Mouse (Mus musculus) G1E-ER4 (cell line): Measurements from ENCODE around the gene Pkd1l3. TPM values are rescaled to one million over a fixed set of nuclear protein-coding genes. Genes with fewer than 3 reads are reported as not detected.

Experiments used
- GATA1 ChIP-seq: IDR thresholded peaks from one replicate; pipeline ENCODE4 v1.8.0; 2012; ENCODE audit warnings: low read length, inconsistent platforms
- polyA plus RNA-seq: library from polyadenylated mRNA; stranded (reverse); fragments of >175 nt; gene quantifications from 2 replicates; pipeline ENCODE4 v1.2.3, GENCODE M21; 2012

The Pkd1l3 gene
- polyA plus RNA-seq, 1 experiment: 1.4 TPM

DNA sequence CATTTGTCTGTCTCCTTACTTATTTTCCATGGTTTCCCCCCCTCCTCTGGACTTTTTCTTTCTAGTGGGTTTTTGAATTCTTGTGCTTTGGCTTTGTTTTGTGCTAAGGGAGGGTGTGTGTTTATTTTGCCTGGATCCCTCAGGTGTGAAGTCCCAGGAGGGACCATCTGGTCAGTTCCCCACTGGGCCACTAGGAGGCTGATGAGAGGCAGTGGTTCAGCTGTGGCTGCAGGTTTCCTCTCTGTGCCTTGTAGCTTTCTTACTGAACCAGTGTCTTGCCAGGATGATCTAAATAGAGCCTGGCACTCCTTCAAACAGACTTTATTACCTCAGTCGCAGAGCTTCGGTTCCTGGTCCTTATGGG, 92.5 kb downstream of the Pkd1l3 start:
- no peak for TF ChIP-seq GATA1

DNA sequence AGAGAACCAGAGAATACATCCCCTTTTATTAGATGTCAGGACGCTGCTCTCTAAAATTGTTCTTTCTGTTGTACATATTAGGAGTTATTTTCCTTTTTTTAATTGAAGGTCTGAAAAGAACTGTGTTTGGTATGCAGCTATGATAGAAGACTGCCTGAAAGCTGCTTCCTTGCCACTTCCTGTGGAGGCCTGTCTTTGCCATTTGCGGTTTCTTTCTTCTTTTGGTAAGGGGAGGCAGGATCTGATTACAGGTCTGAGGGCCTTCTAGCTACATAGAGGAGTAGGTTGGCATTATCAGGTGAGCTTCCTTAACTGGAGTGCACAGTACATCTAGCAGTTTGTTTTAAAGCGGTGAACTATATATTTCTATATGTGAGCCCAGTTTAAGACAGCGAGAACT, 93.6 kb downstream of the Pkd1l3 start:
- no peak for TF ChIP-seq GATA1

DNA sequence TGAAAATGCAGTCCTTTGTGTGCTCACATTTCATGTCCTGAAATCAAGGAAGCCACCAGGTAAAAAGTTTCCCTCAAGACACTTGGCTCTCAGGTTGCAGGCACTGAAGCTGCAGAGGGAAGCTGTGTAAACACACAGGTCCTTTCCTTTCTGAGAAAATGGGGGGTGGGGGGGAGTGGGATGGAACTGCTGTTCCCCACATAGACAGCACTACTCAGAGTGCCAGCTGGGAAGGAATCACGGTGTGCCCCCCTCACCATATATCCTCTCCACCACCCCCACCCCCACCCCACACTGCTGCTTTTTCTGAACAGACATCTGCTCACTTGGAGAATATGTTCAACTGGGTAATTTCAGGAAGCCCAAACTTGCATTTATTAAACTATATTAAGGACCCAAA, 98.2 kb downstream of the Pkd1l3 start:
- TF ChIP-seq GATA1: no peak

DNA sequence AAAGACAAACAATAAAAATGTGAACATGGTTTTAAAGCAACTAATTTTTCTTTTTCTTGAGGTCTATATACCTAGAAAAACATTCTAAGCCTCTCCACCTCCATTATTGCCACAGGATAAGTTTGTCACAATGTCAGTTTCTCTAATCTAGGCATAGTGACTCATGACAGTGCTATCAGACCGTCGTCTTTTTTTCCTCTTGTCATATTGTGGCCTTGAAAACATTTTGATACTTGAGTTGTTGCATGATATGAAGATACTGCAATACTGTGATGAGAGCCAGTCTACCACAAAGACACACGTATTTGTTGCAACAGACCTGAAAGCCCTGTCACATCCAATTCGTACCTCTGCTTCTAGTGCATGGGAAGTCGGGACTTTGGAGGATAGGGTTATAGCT, 100.6 kb downstream of the Pkd1l3 start:
- TF ChIP-seq GATA1: no peak

Other genes starting within 250 kb of the Pkd1l3 start
- gene Pmfbp1, start 120.5 kb upstream of the Pkd1l3 start, polyA plus RNA-seq: not detected in 2 replicates
- 34.1 and 44.5 TPM in 2 replicates for gene Dhx38, start 48.7 kb upstream of the Pkd1l3 start, polyA plus RNA-seq
- gene Txnl4b, start 48.6 kb upstream of the Pkd1l3 start, polyA plus RNA-seq: 5.7 and 8.8 TPM in 2 replicates
- not detected in 2 replicates for gene Hp, start 35.3 kb upstream of the Pkd1l3 start, polyA plus RNA-seq
- 88.2 and 118 TPM in 2 replicates for gene Dhodh, start 5.8 kb upstream of the Pkd1l3 start, polyA plus RNA-seq
- 21.9 and 29.2 TPM in 2 replicates for gene Ist1, start 78.7 kb downstream of the Pkd1l3 start, polyA plus RNA-seq
- 6.6 and 8.2 TPM in 2 replicates for gene Zfp821, start 91.0 kb downstream of the Pkd1l3 start, polyA plus RNA-seq
- 25.4 and 38.6 TPM in 2 replicates for gene Atxn1l, start 123.2 kb downstream of the Pkd1l3 start, polyA plus RNA-seq
- gene Ap1g1, start 164.0 kb downstream of the Pkd1l3 start, polyA plus RNA-seq: 49.1 and 53.4 TPM in 2 replicates